Mouse (Mus musculus): ENCODE measurements around the gene Dcun1d4. TPM values are rescaled to one million over a fixed set of nuclear protein-coding genes. Genes with fewer than 3 reads are reported as not detected.
A peak's percentile ranks its signal among the peaks of the same experiment; 100 is the strongest.

Gene Dcun1d4
- total RNA-seq, 1 experiment from 2014 or later: 35.4 TPM

DNA sequence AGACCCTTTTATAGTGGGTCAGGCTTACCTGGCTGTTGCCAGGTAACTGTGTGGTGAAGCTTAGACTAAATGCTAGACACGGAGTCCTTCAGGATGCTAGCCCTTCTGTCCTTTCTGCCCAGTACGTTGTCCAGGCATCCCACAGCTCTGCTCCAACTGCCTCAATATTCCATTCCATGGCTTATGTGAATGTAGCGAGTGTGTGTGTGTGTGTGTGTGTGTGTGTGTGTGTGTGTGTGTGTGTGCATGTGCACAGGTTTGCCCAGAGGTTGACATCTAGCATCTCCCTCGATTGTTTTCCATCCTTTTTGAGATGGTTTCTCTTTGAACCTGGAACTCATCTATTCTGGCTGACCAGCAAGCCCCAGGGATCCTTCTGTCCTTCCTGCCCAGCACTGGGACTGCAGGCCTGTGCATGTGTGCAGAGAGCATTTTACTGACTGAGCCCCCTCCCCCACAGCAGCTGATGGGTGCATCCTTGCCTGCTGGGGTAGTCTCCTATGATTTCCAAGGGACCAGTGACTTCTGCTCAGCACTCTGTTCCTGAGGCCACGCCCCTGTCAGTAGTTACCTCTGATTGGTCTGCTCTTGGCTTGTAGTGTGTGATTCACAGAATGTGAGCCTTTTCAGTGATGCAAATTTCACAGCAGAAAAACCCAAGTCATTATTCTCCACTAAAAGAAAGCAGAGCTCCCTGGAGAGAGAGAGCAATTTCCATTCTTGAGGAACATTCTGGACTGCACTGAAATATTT, 118.3 kb downstream of the Dcun1d4 start:
- DNase-seq: peak; percentile 18

DNA sequence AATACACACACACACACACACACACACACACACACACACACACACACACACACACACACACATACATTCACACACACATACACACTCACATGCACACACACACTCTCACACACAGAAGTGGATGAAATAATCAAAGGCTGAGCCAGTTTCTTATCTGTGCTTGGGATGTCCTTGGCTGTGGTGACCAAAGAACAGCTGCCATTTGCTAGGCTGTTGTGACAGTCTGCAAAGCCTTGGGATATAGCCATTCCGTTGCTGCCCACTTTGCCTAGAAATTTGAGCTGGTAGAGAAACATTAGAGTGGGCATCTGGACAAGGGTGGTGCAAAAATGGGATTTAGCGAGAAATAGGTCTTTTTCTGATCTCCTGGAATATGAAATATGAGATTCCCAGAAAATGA, 119.2 kb downstream of the Dcun1d4 start:
- DNase-seq: peak; percentile 60

DNA sequence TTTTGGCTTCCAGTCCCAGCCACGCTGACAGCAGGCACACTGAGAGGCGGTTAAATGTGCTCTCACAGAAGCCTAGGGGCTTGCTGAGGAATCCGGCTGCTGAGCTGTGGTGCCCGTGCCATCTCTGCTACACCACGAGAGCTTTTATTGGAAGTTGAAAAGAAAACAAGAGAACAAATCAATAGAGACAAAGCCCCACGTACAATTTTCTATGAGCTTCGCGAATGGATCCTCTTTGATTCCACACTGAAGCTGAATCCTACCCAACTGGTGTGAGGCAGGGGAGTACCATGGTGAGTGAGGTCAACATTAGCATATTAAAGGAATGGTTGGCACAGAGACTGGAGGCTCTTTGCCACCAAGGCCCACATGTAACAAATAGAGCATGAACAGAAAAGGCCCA, 120.6 kb downstream of the Dcun1d4 start:
- DNase-seq: no peak

DNA sequence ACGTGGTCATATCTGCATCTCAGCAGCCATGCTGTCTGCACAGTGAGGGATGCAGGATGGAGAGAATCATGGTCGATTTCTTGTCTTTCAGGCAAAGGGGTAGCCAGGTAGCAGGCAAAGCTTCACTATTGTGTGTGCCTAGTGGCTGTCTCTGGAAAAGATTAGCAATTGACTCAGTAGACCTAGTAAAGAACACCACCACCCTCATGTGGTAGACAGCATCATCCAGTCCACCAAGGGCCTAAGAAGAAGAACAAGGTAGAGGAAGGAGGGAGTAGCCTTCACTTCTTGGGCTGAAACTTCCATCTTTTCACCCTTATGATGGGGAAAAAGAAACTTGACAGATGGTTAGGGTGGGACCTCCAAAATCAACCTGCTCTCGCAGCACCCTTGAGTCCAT, 122.1 kb downstream of the Dcun1d4 start:
- no peak for DNase-seq

DNA sequence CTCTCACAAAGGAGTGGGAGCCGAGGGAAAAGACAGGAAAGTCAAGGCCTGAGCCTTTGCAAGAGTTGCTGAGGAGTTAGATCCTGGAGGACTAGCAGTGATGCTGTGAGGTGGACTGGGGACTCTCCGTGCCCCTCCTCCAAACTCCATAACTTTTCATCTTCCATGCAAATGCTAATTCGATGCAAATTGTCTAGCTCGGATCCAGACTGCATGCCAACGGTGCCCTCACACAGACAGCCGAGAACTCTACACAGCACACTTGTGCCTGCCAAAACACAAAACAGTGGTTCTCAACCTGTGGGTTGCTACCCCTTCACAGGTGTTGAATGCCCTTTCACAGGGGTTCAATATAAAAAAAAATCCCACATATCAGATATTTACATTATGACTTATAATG, 123.7 kb downstream of the Dcun1d4 start:
- DNase-seq: no peak

DNA sequence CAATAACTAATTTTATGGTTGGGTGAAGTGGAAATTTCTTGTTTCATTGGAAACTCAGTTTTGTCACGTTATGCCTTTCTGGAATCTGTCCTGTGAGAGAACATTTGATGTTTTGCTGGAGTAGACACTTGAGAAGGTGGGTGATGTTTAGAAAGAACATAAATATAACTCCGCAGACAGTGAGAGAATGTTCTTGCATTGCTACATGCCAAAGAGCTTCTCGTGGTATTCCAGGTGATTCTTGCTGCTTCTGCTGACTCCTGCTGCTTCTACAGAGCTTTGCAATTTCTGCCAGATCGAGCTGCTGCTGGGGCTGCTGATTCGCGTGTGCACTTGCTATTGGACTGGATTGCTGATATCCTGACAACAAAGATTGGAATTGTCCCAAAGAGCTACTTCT, 124.2 kb downstream of the Dcun1d4 start:
- no peak for DNase-seq

Other genes starting within 250 kb of the Dcun1d4 start
- gene Fryl, start 224.4 kb upstream of the Dcun1d4 start, total RNA-seq (2021): 43.0 and 55.1 TPM in 2 replicates
- 226 and 236 TPM in 2 replicates for gene Ociad1, start 188.2 kb upstream of the Dcun1d4 start, total RNA-seq (2021)
- gene Ociad2, start 140.0 kb upstream of the Dcun1d4 start, total RNA-seq (2021): 12.6 and 20.6 TPM in 2 replicates
- not detected in 2 replicates for gene Cwh43, start 74.9 kb upstream of the Dcun1d4 start, total RNA-seq (2021)
- not detected in 2 replicates for gene Lrrc66, start 151.5 kb downstream of the Dcun1d4 start, total RNA-seq (2021)
- 19.5 and 22.6 TPM in 2 replicates for gene Sgcb, start 166.8 kb downstream of the Dcun1d4 start, total RNA-seq (2021)
- 0.23 TPM in 1 of 2 replicates, not detected in the other for gene Spata18, start 170.4 kb downstream of the Dcun1d4 start, total RNA-seq (2021)

All from adrenal gland, postnatal 14 days (tissue).